Mouse (Mus musculus) hindbrain, embryonic 15.5 days (tissue): ENCODE results near the gene Sgsm3. TPM values are rescaled to one million over a fixed set of nuclear protein-coding genes. Genes with fewer than 3 reads are reported as not detected.

ENCODE experiments used
- ATAC-seq: fragments of 200-750 bp; cut with Nextera tagmentation; 2 replicates; pipeline ENCODE4 v1.8.0; 2017; ENCODE audit warnings: low read depth, moderate number of reproducible peaks, moderate TSS enrichment; ENCODE audit not compliant: low FRiP score
- H3K27ac ChIP-seq: fragments of 300-500 bp; sonication (generic); replicated peaks from 2 replicates; pipeline ENCODE4 v1.5.1; 2015; ENCODE audit warnings: mild to moderate bottlenecking, inconsistent platforms
- H3K27me3 ChIP-seq: fragments of 300-500 bp; sonication (generic); 2 replicates; pipeline ENCODE4 v1.6.1; 2015; ENCODE audit warnings: control low read depth, inconsistent platforms
- H3K36me3 ChIP-seq: fragments of 300-500 bp; sonication (generic); 2 replicates; pipeline ENCODE4 v1.6.1; 2015; ENCODE audit warnings: control low read depth, inconsistent platforms
- H3K4me1 ChIP-seq: fragments of 300-500 bp; sonication (generic); replicated peaks from 2 replicates; pipeline ENCODE4 v1.6.1; 2015; ENCODE audit warnings: control low read depth, inconsistent platforms
- H3K4me2 ChIP-seq: fragments of 300-500 bp; sonication (generic); 2 replicates; pipeline ENCODE4 v1.6.1; 2015; ENCODE audit warnings: moderate library complexity, mild to moderate bottlenecking, inconsistent platforms
- H3K4me3 ChIP-seq: fragments of 300-500 bp; sonication (generic); 2 replicates; pipeline ENCODE4 v1.5.1; 2015; ENCODE audit warnings: mild to moderate bottlenecking, inconsistent platforms
- H3K9ac ChIP-seq: fragments of 300-500 bp; sonication (generic); 2 replicates; pipeline ENCODE4 v1.6.1; 2015; ENCODE audit warnings: inconsistent platforms
- H3K9me3 ChIP-seq: fragments of 300-500 bp; sonication (generic); 2 replicates; pipeline ENCODE4 v1.6.1; 2016; ENCODE audit warnings: control low read depth, inconsistent platforms
- WGBS: fragments of 180-500 bp; shearing (Covaris S2); methylation state at CpG from one replicate; pipeline ENCODE4 v1.1.7; 2015; 5-methylcytosine and 5-hydroxymethylcytosine counted together
- polyA plus RNA-seq: library from polyadenylated mRNA; unstranded; fragments of >200 nt; fragmentation: Nextera tagmentation; extraction: Ambion mirVana; gene quantifications from 2 replicates; pipeline ENCODE4 v1.2.1, GENCODE M21; 2015

Gene Sgsm3
- polyA plus RNA-seq, 1 experiment from 2014 or later, result 73.9 TPM

GRCm38 (mm10) chr15:80988331-80988730 is 10.8 kb downstream of the Sgsm3 start:
- Histone ChIP-seq H3K4me3 (no peak overlapping the region), H3K36me3 (no peaks in the 10 kb centered on the region)
- 52% methylated on average over 1 of the region's 1 CpGs for WGBS

GRCm38 (mm10) chr15:80989712-80990111 is 12.1 kb downstream of the Sgsm3 start:
- no peak overlapping the region for H3K27ac ChIP-seq
- H3K36me3 ChIP-seq, result no peaks in the 10 kb centered on the region
- WGBS, result 85% methylated on average over 3 of the region's 3 CpGs
- no peaks in the 10 kb centered on the region for H3K27me3 ChIP-seq
- no peaks in the 10 kb centered on the region for H3K9me3 ChIP-seq
- H3K4me2 ChIP-seq, result no peak overlapping the region
- H3K4me1 ChIP-seq, result no peaks in the 10 kb centered on the region
- H3K4me3 ChIP-seq, result no peak overlapping the region
- H3K9ac ChIP-seq, result no peak overlapping the region
- ATAC-seq, result no peak

More at GRCm38 (mm10) chr15:80988331-80988730, 10.8 kb downstream of the Sgsm3 start:
- ATAC-seq, result no peak
- no peaks in the 10 kb centered on the region for H3K9me3 ChIP-seq
- H3K27ac ChIP-seq, result no peak overlapping the region
- H3K9ac ChIP-seq, result no peak overlapping the region
- no peaks in the 10 kb centered on the region for H3K27me3 ChIP-seq
- no peaks in the 10 kb centered on the region for H3K4me1 ChIP-seq
- H3K4me2 ChIP-seq, result no peak overlapping the region

- Histone ChIP-seq H3K27me3 (no peaks in the 10 kb centered on the region), H3K4me1 (0 out of 2 replicates have a peak, but pooled peaks cover 3% of the 10 kb centered on the region), H3K27ac (no peak overlapping the region), H3K9ac (no peak overlapping the region), H3K36me3 (no peaks in the 10 kb centered on the region), H3K4me2 (no peak overlapping the region), H3K4me3 (no peak overlapping the region), H3K9me3 (no peaks in the 10 kb centered on the region)
- 90% methylated on average over 5 of the region's 5 CpGs for WGBS
- ATAC-seq, result no peak
Measured at GRCm38 (mm10) chr15:80994959-80995358, 17.4 kb downstream of the Sgsm3 start.

GRCm38 (mm10) chr15:80996090-80996835 is 18.7 kb downstream of the Sgsm3 start:
- no peak overlapping the region for H3K9ac ChIP-seq
- H3K4me2 ChIP-seq, result no peak overlapping the region
- no peaks in the 10 kb centered on the region for H3K27me3 ChIP-seq
- H3K4me1 ChIP-seq, result 0 out of 2 replicates have a peak, but pooled peaks cover 3% of the 10 kb centered on the region
- no peaks in the 10 kb centered on the region for H3K36me3 ChIP-seq
- 81% methylated on average over 6 of the region's 6 CpGs for WGBS
- H3K27ac ChIP-seq, result no peak overlapping the region
- no peaks in the 10 kb centered on the region for H3K9me3 ChIP-seq
- H3K4me3 ChIP-seq, result no peak overlapping the region
- no peak for ATAC-seq

GRCm38 (mm10) chr15:80997077-80997476 is 19.5 kb downstream of the Sgsm3 start:
- Histone ChIP-seq H3K27ac (no peak overlapping the region), H3K27me3 (no peaks in the 10 kb centered on the region), H3K4me2 (no peak overlapping the region), H3K9ac (no peak overlapping the region), H3K4me1 (0 out of 2 replicates have a peak, but pooled peaks cover 3% of the 10 kb centered on the region), H3K36me3 (no peaks in the 10 kb centered on the region), H3K4me3 (no peak overlapping the region), H3K9me3 (no peaks in the 10 kb centered on the region)
- ATAC-seq, result no peak
- 39% methylated on average over 1 of the region's 1 CpGs for WGBS

- no peak overlapping the region for H3K9ac ChIP-seq
Measured at GRCm38 (mm10) chr15:81000419-81001138, 23.0 kb downstream of the Sgsm3 start.

GRCm38 (mm10) chr15:81006127-81006735 is 28.7 kb downstream of the Sgsm3 start:
- H3K27ac ChIP-seq, result no peak overlapping the region
- H3K4me1 ChIP-seq, result no peaks in the 10 kb centered on the region
- H3K9ac ChIP-seq, result no peak overlapping the region
- peaks cover 47% of the 10 kb centered on the region for H3K36me3 ChIP-seq
- no peak for ATAC-seq
- no peak overlapping the region for H3K4me2 ChIP-seq
- no peaks in the 10 kb centered on the region for H3K9me3 ChIP-seq
- no peak overlapping the region for H3K4me3 ChIP-seq
- WGBS, result 88% methylated on average over 10 of the region's 10 CpGs
- no peaks in the 10 kb centered on the region for H3K27me3 ChIP-seq

More at GRCm38 (mm10) chr15:81000419-81001138, 23.0 kb downstream of the Sgsm3 start:
- Histone ChIP-seq H3K4me2 (no peak overlapping the region), H3K9me3 (no peaks in the 10 kb centered on the region), H3K36me3 (peaks cover 18% of the 10 kb centered on the region), H3K4me1 (0 out of 2 replicates have a peak, but pooled peaks cover 3% of the 10 kb centered on the region), H3K4me3 (no peak overlapping the region), H3K27ac (no peak overlapping the region), H3K27me3 (no peaks in the 10 kb centered on the region)
- 55% methylated on average over 3 of the region's 4 CpGs for WGBS
- ATAC-seq, result no peak

GRCm38 (mm10) chr15:81007339-81007738 is 29.8 kb downstream of the Sgsm3 start:
- Histone ChIP-seq H3K4me2 (no peak overlapping the region), H3K4me1 (no peaks in the 10 kb centered on the region), H3K27me3 (no peaks in the 10 kb centered on the region), H3K36me3 (peaks cover 56% of the 10 kb centered on the region), H3K9me3 (no peaks in the 10 kb centered on the region), H3K9ac (no peak overlapping the region), H3K27ac (no peak overlapping the region), H3K4me3 (no peak overlapping the region)
- 97% methylated on average over 9 of the region's 9 CpGs for WGBS
- no peak for ATAC-seq

- Histone ChIP-seq H3K4me3 (no peak overlapping the region), H3K4me1 (no peaks in the 10 kb centered on the region)
- no peak for ATAC-seq
Measured at GRCm38 (mm10) chr15:81007905-81008304, 30.3 kb downstream of the Sgsm3 start.

GRCm38 (mm10) chr15:81008689-81009123 is 31.1 kb downstream of the Sgsm3 start:
- H3K4me3 ChIP-seq, result no peak overlapping the region
- WGBS, result 65% methylated on average over 10 of the region's 10 CpGs
- peaks cover 57% of the 10 kb centered on the region for H3K36me3 ChIP-seq
- ATAC-seq, result no peak
- H3K9ac ChIP-seq, result no peak overlapping the region
- no peak overlapping the region for H3K27ac ChIP-seq
- H3K27me3 ChIP-seq, result no peaks in the 10 kb centered on the region
- H3K4me2 ChIP-seq, result no peak overlapping the region
- no peaks in the 10 kb centered on the region for H3K9me3 ChIP-seq
- no peaks in the 10 kb centered on the region for H3K4me1 ChIP-seq

More at GRCm38 (mm10) chr15:81007905-81008304, 30.3 kb downstream of the Sgsm3 start:
- Histone ChIP-seq H3K27ac (no peak overlapping the region), H3K9ac (no peak overlapping the region), H3K36me3 (peaks cover 56% of the 10 kb centered on the region), H3K9me3 (no peaks in the 10 kb centered on the region), H3K27me3 (no peaks in the 10 kb centered on the region), H3K4me2 (no peak overlapping the region)
- 94% methylated on average over 8 of the region's 8 CpGs for WGBS

GRCm38 (mm10) chr15:81010114-81010513 is 32.5 kb downstream of the Sgsm3 start:
- no peaks in the 10 kb centered on the region for H3K27me3 ChIP-seq
- no peak for ATAC-seq
- no peak overlapping the region for H3K4me2 ChIP-seq
- no peak overlapping the region for H3K27ac ChIP-seq
- H3K4me3 ChIP-seq, result no peak overlapping the region
- no peak overlapping the region for H3K9ac ChIP-seq
- H3K9me3 ChIP-seq, result no peaks in the 10 kb centered on the region
- H3K4me1 ChIP-seq, result no peaks in the 10 kb centered on the region
- peaks cover 53% of the 10 kb centered on the region for H3K36me3 ChIP-seq
- WGBS, result 82% methylated on average over 7 of the region's 7 CpGs

- H3K27ac ChIP-seq, result no peak overlapping the region
- H3K9ac ChIP-seq, result no peak overlapping the region
- H3K4me1 ChIP-seq, result no peaks in the 10 kb centered on the region
- peaks cover 60% of the 10 kb centered on the region for H3K36me3 ChIP-seq
- no peak for ATAC-seq
- H3K27me3 ChIP-seq, result no peaks in the 10 kb centered on the region
- H3K4me2 ChIP-seq, result no peak overlapping the region
- H3K9me3 ChIP-seq, result no peaks in the 10 kb centered on the region
- H3K4me3 ChIP-seq, result no peak overlapping the region
- 73% methylated on average over 3 of the region's 3 CpGs for WGBS
Measured at GRCm38 (mm10) chr15:81011523-81011922, 34.0 kb downstream of the Sgsm3 start.
